Mouse (Mus musculus) layer of hippocampus, postnatal 10 days (tissue): Measurements from ENCODE around the gene Ubn1. TPM values are rescaled to one million over a fixed set of nuclear protein-coding genes. Genes with fewer than 3 reads are reported as not detected.

Experiments used
- total RNA-seq, 2 experiments: library from RNA; stranded (reverse); gene quantifications; 2 replicates each; pipeline ENCODE4 v1.2.3; 2021

Ubn1 gene
- total RNA-seq, 2 experiments from 2014 or later, result 34.1 to 36.5 TPM

Other genes starting within 250 kb of the Ubn1 start
- gene 4930562C15Rik, start 214.6 kb upstream of the Ubn1 start, total RNA-seq, result not detected
- 10 to 100 TPM; 68.9 to 74.7 TPM for gene Ubald1, start 169.7 kb upstream of the Ubn1 start, total RNA-seq
- 100 to 1,000 TPM; 164 to 168 TPM for gene Mgrn1, start 163.8 kb upstream of the Ubn1 start, total RNA-seq
- 10 to 100 TPM; 67.0 to 76.3 TPM for gene Nudt16l1, start 111.3 kb upstream of the Ubn1 start, total RNA-seq
- 10 to 100 TPM; 55.4 to 61.0 TPM for gene Anks3, start 85.9 kb upstream of the Ubn1 start, total RNA-seq
- gene Sept12, start 52.2 kb upstream of the Ubn1 start, total RNA-seq, result not detected
- not detected for gene Smim22, start 42.8 kb upstream of the Ubn1 start, total RNA-seq
- gene Rogdi, start 36.5 kb upstream of the Ubn1 start, total RNA-seq, result 100 to 1,000 TPM; 202 to 206 TPM
- 100 to 1,000 TPM; 129 to 132 TPM for gene Glyr1, start 194 bp upstream of the Ubn1 start, total RNA-seq
- gene Ppl, start 82.4 kb downstream of the Ubn1 start, total RNA-seq, result under 1 TPM; 0.51 to 0.91 TPM
- under 1 TPM; 0.29 to 0.89 TPM for gene Sec14l5, start 97.1 kb downstream of the Ubn1 start, total RNA-seq
- gene Nagpa, start 154.0 kb downstream of the Ubn1 start, total RNA-seq, result 1 to 10 TPM; 7.7 to 9.2 TPM
- 10 to 100 TPM; 12.1 to 13.6 TPM for gene AU021092, start 172.2 kb downstream of the Ubn1 start, total RNA-seq
- gene Alg1, start 183.6 kb downstream of the Ubn1 start, total RNA-seq, result 10 to 100 TPM; 29.7 to 32.3 TPM
- 1 to 10 TPM; 3.5 to 5.0 TPM for gene Eef2kmt, start 205.9 kb downstream of the Ubn1 start, total RNA-seq